Mouse (Mus musculus) skeletal muscle tissue, adult 2 months (tissue): ENCODE results near the gene Fam78b.

Source experiments
- DNase-seq: peaks from one replicate; pipeline ENCODE4 v3.0.0-alpha.2; 2012; ENCODE audit warnings: low read depth, low spot score

Fam78b gene

GRCm38 (mm10) chr1:167032046-167032648, 30.9 kb downstream of the Fam78b start:
- DNase-seq, result no peak

DNA sequence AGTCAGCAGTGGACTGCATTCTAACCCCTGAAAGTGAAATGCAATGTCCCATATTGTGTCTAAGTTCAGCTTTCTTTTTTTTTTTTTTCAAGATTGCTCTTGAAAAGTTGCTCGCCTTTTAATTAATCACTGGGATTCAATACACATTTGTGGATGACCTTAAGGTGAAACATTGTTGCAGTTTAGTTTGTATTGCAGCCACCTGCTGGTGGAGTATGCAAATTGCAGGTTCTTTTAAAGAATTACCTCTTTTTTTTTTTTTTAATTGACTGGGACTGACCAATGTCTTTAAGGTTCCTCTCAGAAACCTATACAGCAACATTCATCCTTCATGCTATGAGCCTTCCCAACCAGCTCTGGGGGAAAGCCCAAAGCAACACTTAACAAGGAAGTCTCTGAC, 33.2 kb downstream of the Fam78b start:
- no peak for DNase-seq

GRCm38 (mm10) chr1:167042558-167042957, 41.3 kb downstream of the Fam78b start:
- DNase-seq, result no peak

GRCm38 (mm10) chr1:167046169-167046927, 45.1 kb downstream of the Fam78b start:
- DNase-seq, result no peak

- DNase-seq, result no peak
These were observed 49.6 kb downstream of the Fam78b start for GRCm38 (mm10) chr1:167050859-167051258.

DNA sequence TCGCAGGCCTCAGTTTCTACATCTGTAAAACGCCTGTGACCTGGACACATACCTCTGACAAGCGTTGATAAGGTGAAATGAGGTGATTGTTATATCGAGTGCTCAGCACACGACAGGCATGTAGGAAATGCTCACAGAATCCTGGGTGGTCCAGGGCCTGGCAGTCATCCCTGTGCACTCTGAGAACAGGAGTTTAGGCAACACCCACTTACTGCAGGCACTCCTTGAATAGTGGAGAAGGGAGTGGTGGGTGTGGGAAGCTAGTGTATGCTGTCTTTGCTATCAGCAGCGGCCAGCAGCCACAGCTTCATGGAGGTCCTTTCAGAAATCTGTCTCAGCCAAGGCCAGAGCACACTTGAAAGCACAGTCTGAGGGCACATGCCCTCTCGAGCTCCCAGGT, 52.8 kb downstream of the Fam78b start:
- no peak for DNase-seq

DNA sequence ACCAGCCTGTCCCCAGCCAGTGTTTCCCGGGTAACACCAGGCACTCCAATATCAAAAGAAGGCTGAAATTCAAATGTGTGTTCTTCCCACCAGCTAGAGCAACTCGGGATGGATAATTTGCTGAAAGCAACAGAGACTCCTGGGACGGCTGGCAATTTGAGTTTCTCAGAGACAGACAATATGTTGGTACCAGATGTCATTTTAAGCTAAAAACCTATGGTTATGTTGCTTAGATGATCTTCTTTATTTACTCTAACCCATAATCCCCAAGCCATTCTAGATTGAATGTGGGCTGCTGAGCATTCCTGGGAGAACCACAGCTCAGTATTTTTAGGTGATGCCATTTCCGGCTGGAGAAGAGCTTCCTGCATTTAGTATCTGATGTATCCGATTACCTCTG, 56.3 kb downstream of the Fam78b start:
- DNase-seq, result no peak

DNA sequence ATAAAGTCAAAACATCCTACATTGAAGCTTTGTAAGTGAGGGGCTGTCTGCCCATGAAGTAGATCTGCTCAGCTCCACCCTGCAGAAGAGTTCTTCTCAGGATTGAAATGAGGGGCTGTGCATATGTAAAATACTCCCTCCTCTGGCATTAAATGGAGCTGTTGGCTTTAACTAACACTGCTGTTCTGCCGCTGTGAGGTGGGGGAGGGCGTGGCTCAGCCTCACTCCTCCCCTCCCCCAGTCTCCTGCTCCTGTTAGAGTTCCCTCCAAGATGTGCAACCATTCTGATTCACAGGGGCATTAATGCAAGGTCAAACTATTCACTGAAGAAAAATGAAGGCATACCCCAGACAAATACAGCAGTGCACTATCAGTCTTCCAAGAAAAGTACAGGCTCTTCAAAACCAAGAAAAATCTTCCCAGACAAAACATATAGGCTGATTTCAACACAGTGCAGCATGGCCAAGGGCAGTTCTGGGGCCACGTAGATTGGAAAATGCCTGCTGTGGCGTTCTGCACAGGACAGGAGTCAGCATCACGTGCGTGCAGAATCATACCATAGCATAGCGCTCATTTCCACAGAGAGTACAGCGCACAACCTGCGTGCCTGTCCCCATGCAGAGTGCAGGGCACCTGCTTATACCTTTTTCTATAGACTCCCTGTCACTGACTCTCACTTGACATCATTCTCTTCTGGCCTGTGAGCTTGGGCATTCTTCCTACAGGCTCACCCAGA, 58.5 kb downstream of the Fam78b start:
- no peak for DNase-seq

DNA sequence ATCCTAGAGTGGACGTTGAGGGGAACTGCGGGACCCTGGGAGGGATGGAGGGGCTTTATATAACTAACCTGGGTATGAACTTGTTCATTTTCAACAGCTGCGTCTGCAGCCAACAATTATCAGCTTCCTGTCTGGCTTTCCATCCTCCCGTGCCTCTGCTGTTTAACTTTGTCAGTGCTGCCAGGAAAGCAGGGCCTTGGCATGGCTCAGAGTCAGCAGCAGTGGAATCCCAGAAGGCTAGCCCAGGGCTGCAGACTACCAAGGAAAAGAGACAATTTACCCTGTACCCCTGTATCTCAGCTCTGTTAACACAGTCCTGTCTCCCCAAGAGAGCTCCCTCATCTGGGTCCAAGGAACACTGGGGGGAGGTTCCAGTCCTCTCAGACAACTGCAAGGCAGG, 62.8 kb downstream of the Fam78b start:
- DNase-seq, result no peak

GRCm38 (mm10) chr1:167065541-167065940, 64.3 kb downstream of the Fam78b start:
- no peak for DNase-seq

DNA sequence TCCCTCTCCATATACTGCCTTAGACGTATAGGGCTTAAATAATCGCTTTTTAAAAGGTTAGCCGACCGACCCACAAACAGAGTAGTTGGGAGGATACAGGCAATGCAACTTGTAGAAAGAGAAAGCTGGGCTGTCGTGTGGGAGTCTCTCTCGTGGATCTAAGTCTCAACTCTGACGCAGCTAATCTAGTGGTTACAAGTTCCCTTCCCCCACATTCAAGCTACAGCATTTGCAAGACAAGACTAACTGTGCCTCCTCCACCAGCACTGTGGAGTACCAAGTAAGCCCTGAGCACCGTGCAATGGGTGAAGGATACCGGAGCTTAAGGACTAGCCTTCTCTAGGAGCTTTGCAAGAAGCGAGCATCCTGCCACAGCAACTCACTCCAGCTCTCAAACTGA, 64.8 kb downstream of the Fam78b start:
- no peak for DNase-seq

- DNase-seq, result peak; percentile 10
These were observed 65.7 kb downstream of the Fam78b start for GRCm38 (mm10) chr1:167066933-167067341.

DNA sequence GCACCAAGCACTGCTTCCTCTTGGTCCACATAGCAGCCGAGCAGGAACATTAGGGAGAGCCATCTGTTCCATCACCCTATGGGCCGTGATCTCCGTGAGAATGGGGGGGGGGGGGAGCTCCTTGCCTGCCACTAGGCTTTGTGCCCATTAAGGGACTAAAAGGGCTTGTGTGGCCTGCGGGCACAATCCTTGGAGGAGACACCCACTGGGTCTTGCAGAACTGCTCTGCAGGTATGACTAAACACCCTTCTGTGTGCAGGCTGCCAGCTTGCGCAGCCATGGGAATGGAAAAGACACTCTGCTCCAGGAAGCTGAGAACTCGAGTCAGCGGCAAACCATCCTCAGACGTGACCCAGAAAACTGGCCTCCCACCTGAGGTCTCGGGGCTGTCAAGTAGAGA, 68.5 kb downstream of the Fam78b start:
- no peak for DNase-seq

GRCm38 (mm10) chr1:167070306-167070705, 69.1 kb downstream of the Fam78b start:
- DNase-seq, result no peak

GRCm38 (mm10) chr1:167075726-167076125, 74.5 kb downstream of the Fam78b start:
- peak; percentile 30 for DNase-seq

- DNase-seq, result no peak
These were observed 78.3 kb downstream of the Fam78b start for GRCm38 (mm10) chr1:167079476-167079875.

- DNase-seq, result no peak
These were observed 80.7 kb downstream of the Fam78b start for GRCm38 (mm10) chr1:167081946-167082345.

DNA sequence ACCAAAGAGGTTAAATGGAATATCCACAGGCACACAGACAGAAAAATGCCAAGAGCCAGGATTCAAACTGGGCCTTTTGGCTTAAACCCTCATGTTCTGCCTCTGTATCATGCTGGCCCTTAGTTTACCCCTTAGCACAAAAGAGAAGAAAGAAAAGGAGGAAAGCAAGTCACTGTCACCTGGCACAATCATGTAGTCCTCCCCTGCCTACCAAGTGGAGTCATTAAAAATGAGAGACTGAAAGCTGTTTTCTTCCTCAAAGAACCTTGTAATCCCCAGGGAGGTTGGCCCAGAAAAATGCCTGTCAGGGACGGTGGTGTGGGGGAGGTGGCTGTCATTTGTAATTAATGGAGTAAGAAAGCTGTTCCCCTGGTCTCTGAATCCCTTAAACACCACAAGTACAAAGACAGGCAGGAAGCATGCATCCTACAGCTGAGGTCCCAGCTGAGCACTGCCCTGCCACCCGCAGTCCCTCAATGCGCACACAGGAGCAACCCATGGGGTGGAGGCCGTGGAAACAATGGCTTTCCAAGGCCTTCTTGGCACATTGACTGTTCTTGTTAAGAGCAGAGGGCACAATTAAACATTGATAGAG, 81.4 kb downstream of the Fam78b start:
- no peak for DNase-seq

DNA sequence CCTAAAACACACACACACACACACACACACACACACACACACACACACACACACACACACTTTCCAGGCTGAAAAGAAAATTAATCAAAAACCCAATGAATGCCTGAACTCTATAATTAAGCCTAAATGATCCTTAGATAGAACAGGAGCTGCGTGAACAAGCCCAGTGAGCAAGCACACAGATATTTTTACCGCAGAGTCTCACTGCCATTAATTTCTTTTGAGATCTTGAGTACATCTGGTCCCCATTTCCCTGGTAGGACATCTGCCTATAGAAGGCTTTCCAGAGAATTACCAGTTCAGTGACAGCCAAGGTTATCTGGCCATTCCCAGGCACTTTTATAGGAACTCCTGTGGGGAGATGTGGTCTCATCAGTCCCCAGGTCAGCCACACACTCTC, 82.0 kb downstream of the Fam78b start:
- DNase-seq, result no peak

- no peak for DNase-seq
These were observed 83.1 kb downstream of the Fam78b start for GRCm38 (mm10) chr1:167084330-167084729.

GRCm38 (mm10) chr1:167085461-167085860, 84.2 kb downstream of the Fam78b start:
- DNase-seq, result no peak

DNA sequence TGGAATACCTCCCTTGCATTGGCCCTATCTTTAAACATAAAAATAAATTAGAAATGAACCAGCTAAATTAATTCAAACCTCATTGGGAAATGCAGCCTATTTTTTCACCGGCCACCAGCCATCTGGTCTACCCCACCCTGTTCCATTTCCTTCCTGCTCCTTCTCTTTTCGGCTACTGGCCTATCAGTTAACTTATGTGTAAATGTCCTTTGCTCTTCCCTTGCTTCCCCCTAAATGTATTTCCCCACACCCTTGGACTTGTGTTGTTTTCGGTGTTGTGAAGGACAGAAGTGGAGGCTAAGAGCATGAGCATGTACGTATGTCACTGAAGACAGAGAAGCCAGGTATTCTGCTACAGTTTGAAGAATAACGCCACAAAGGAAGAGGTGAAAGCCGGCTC, 89.2 kb downstream of the Fam78b start:
- no peak for DNase-seq
